Mouse (Mus musculus) stomach, postnatal 0 days (tissue): Measurements from ENCODE around the gene Herc1.

Experiments used
- CTCF ChIP-seq: IDR thresholded peaks from 2 replicates; pipeline ENCODE4 v1.5.1; 2016; ENCODE audit warnings: antibody characterized with exemption, low read depth, mild to moderate bottlenecking, moderate library complexity
- EP300 ChIP-seq: optimal IDR thresholded peaks from 2 replicates; pipeline ENCODE3; 2016; ENCODE audit warnings: antibody characterized with exemption

DNA sequence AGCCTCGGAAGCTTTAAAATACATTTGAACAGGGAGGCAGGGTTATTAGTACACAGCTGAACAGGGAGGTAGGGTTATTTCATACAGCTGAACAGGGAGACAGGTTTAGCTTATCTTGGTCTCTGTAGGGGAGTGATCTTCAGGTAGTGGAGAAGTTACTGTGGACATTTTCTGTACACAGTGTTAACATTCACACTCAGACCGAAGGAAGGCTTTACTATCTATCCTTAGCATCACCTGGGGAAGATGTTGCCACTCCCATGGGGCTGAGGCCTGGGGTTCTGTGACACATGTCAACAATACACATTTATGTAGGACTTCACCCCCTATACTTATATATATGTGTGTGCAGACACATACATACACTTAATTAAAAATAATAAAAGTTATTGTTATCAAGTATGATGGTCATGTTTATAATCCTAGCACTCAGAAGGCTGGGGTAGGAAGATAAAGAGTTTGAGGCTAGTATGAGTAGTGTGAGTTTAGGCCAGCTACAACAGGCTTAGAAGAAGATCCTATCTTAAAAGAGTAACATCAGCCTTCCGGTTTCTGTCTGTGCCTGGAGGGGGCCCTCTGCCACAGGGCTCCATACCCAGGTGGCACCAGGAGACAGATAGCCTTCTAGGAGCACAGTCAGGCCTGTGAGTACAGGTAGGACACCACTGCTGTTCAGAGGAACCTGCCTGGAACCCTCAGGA is 9.7 kb upstream of the Herc1 start:
- TF ChIP-seq CTCF (no peak), EP300 (no peak)
